Mouse (Mus musculus) limb, embryonic 13.5 days (tissue): ENCODE measurements around the gene Mocs3. TPM values are rescaled to one million over a fixed set of nuclear protein-coding genes. Genes with fewer than 3 reads are reported as not detected.

ENCODE experiments used
- ATAC-seq: fragments of 200-750 bp; cut with Nextera tagmentation; 2 replicates; pipeline ENCODE4 v1.8.0; 2017; ENCODE audit warnings: low read depth, moderate number of reproducible peaks, moderate TSS enrichment; ENCODE audit not compliant: low FRiP score
- H3K27ac ChIP-seq: fragments of 300-500 bp; sonication (generic); 2 replicates; pipeline ENCODE4 v1.5.1; 2015; ENCODE audit warnings: inconsistent platforms, mild to moderate bottlenecking, moderate library complexity
- H3K27me3 ChIP-seq: fragments of 300-500 bp; sonication (generic); 2 replicates; pipeline ENCODE4 v1.6.1; 2015; ENCODE audit warnings: mild to moderate bottlenecking, inconsistent platforms
- H3K36me3 ChIP-seq: fragments of 300-500 bp; sonication (generic); 2 replicates; pipeline ENCODE4 v1.6.1; 2015; ENCODE audit warnings: inconsistent platforms, mild to moderate bottlenecking, moderate library complexity
- H3K4me1 ChIP-seq: fragments of 300-500 bp; sonication (generic); 2 replicates; pipeline ENCODE4 v1.6.1; 2015; ENCODE audit warnings: inconsistent platforms
- H3K4me2 ChIP-seq: fragments of 300-500 bp; sonication (generic); replicated peaks from 2 replicates; pipeline ENCODE4 v1.6.1; 2015; ENCODE audit warnings: inconsistent platforms, mild to moderate bottlenecking, moderate library complexity
- H3K4me3 ChIP-seq: fragments of 300-500 bp; sonication (generic); 2 replicates; pipeline ENCODE4 v1.5.1; 2015; ENCODE audit warnings: moderate library complexity, mild to moderate bottlenecking, inconsistent platforms
- H3K9ac ChIP-seq: fragments of 300-500 bp; sonication (generic); 2 replicates; pipeline ENCODE4 v1.6.1; 2015; ENCODE audit warnings: mild to moderate bottlenecking, inconsistent platforms
- H3K9me3 ChIP-seq: fragments of 300-500 bp; sonication (generic); 2 replicates; pipeline ENCODE4 v1.6.1; 2016; ENCODE audit warnings: inconsistent platforms
- WGBS: fragments of 180-500 bp; shearing (Covaris S2); methylation state at CpG from one replicate; pipeline ENCODE4 v1.1.7; 2015; 5-methylcytosine and 5-hydroxymethylcytosine counted together
- polyA plus RNA-seq: library from polyadenylated mRNA; unstranded; fragments of >200 nt; fragmentation: Nextera tagmentation; extraction: Ambion mirVana; gene quantifications from 2 replicates; pipeline ENCODE4 v1.2.1, GENCODE M21; 2015

Mocs3 gene
- polyA plus RNA-seq, 1 experiment from 2014 or later, result 7.0 TPM

- Histone ChIP-seq H3K27me3 (peaks cover 75% of the 10 kb centered on the region), H3K4me3 (no peak overlapping the region), H3K4me2 (no peak overlapping the region), H3K9ac (no peak overlapping the region), H3K4me1 (0 out of 2 replicates have a peak, but pooled peaks cover 5% of the 10 kb centered on the region), H3K27ac (no peak overlapping the region), H3K9me3 (no peaks in the 10 kb centered on the region), H3K36me3 (no peaks in the 10 kb centered on the region)
- ATAC-seq, result no peak
- 10% methylated on average over 11 of the region's 11 CpGs for WGBS
Observed at GRCm38 (mm10) chr2:168274374-168274935, 44.0 kb downstream of the Mocs3 start.

GRCm38 (mm10) chr2:168280729-168281581 lies 50.5 kb downstream of the Mocs3 start:
- H3K4me3 ChIP-seq, result peak overlapping the region; percentile 56
- H3K9me3 ChIP-seq, result no peaks in the 10 kb centered on the region
- H3K4me1 ChIP-seq, result peaks cover 18% of the 10 kb centered on the region
- peak; percentile 73 for ATAC-seq
- H3K27me3 ChIP-seq, result peaks cover 80% of the 10 kb centered on the region
- H3K4me2 ChIP-seq, result peak overlapping the region; percentile 89
- no peaks in the 10 kb centered on the region for H3K36me3 ChIP-seq
- WGBS, result 1% methylated on average over 66 of the region's 82 CpGs
- H3K27ac ChIP-seq, result no peak overlapping the region
- H3K9ac ChIP-seq, result peak overlapping the region; percentile 69

- Histone ChIP-seq H3K4me1 (peaks cover 18% of the 10 kb centered on the region), H3K4me2 (peak within 1 kb of the TSS; percentile 89), H3K27me3 (peaks cover 73% of the 10 kb centered on the region), H3K4me3 (peak within 1 kb of the TSS; percentile 56), H3K27ac (no peak within 1 kb of the TSS), H3K9ac (peak within 1 kb of the TSS; percentile 69), H3K36me3 (no peaks in the 10 kb centered on the region), H3K9me3 (no peaks in the 10 kb centered on the region)
- ATAC-seq, result peak; percentile 12; the same call in 1 of the 2 replicates
- 19% methylated on average over 12 of the region's 12 CpGs for WGBS
Observed at GRCm38 (mm10) chr2:168281582-168281981, 51.2 kb downstream of the Mocs3 start, which contains the start of gene Kcng1. Gene Kcng1 (minus strand): TSS chr2:168281736.

Other genes with a start within 250 kb of the Mocs3 start
- 2.6 and 2.8 TPM in 2 replicates for gene Ripor3, start 220.0 kb upstream of the Mocs3 start, polyA plus RNA-seq
- gene Pard6b, start 149.6 kb upstream of the Mocs3 start, polyA plus RNA-seq, result 2.7 and 3.7 TPM in 2 replicates
- 3.1 and 4.1 TPM in 2 replicates for gene Adnp, start 23.5 kb upstream of the Mocs3 start, polyA plus RNA-seq
- gene Gm20716, start 258 bp upstream of the Mocs3 start, polyA plus RNA-seq, result 24.5 and 27.1 TPM in 2 replicates
- 85.3 and 91.5 TPM in 2 replicates for gene Dpm1, start within 50 bp of the Mocs3 start, polyA plus RNA-seq
- gene Kcng1, start 51.1 kb downstream of the Mocs3 start, polyA plus RNA-seq, result 1.3 and 1.8 TPM in 2 replicates